Mouse (Mus musculus): ENCODE measurements around the gene Trpv5.

DNA sequence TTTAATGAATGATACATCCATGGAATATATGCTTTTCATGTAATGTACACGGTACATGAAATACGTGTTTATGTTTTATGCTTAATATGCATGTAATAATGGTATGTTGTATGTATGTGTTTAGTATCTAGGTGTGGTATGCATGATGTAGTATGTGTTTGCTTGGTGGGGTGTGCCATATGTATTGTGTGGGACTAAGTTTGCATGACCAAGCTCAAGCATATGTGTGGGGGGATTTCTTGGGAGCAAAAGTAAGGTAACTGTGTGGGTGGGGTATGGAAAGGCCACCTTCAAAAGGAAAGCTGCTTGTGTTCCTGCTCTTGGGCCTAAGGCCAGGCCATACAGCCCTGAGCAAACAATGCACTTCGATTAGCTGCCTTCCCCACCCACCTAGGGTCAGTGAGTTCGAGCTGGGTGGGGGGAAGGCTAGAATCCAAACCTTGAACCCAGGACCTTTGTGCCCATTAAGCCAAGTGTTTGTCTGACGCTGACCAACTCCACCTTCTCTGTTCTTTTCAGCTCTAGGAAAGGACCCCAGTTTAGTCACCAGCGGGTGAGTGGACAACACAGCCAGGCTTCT lies 42.6 kb downstream of the Trpv5 start:
- TF ChIP-seq CTCF (IDR thresholded peaks at IDR 0.05; ENCODE audit: control insufficient read depth, insufficient read depth, insufficient replicate concordance, low read depth, low read length) (no peak), POLR2A (IDR thresholded peaks at IDR 0.05; ENCODE audit: control insufficient read depth, low read depth, low read length) (no peak)

All from testis, adult 2 months (tissue).